Mouse (Mus musculus) liver, adult 2 months (tissue): ENCODE results near the gene Ythdf2. TPM values are rescaled to one million over a fixed set of nuclear protein-coding genes. Genes with fewer than 3 reads are reported as not detected.
A peak's percentile ranks its signal among the peaks of the same experiment; 100 is the strongest.

Experiments
- DNase-seq: peaks from one replicate; pipeline ENCODE4 v3.0.0-alpha.2; 2011; ENCODE audit warnings: low read depth, low spot score; ENCODE audit errors: extremely low read depth
- H3K27ac ChIP-seq: fragments of 200-500 bp; replicated peaks from 2 replicates; pipeline ENCODE4 v1.5.1; 2012; ENCODE audit warnings: low read depth, mild to moderate bottlenecking, control low read depth, inconsistent platforms, low read length; ENCODE audit not compliant: insufficient read depth
- H3K27me3 ChIP-seq: fragments of 200-500 bp; 2 replicates; pipeline ENCODE4 v1.6.1; 2012; ENCODE audit warnings: mild to moderate bottlenecking, moderate library complexity, low read length, inconsistent platforms; ENCODE audit not compliant: control insufficient read depth, insufficient read depth
- H3K36me3 ChIP-seq: fragments of 200-500 bp; 2 replicates; pipeline ENCODE4 v1.6.1; 2012; ENCODE audit warnings: low read length, inconsistent platforms; ENCODE audit not compliant: control insufficient read depth, insufficient read depth
- H3K4me1 ChIP-seq: fragments of 200-500 bp; 2 replicates; pipeline ENCODE4 v1.6.1; 2011; ENCODE audit warnings: low read length; ENCODE audit not compliant: control insufficient read depth, insufficient read depth
- H3K4me3 ChIP-seq: fragments of 200-500 bp; 2 replicates; pipeline ENCODE4 v1.5.1; 2011; ENCODE audit warnings: low read depth, mild to moderate bottlenecking, control low read depth, low read length, moderate library complexity; ENCODE audit not compliant: insufficient read depth
- H3K79me2 ChIP-seq: fragments of 200-500 bp; 2 replicates; pipeline ENCODE4 v1.6.1; 2012; ENCODE audit warnings: inconsistent platforms, mild to moderate bottlenecking, low read length, moderate library complexity; ENCODE audit not compliant: control insufficient read depth, insufficient read depth
- H3K9ac ChIP-seq: fragments of 200-500 bp; 2 replicates; pipeline ENCODE4 v1.6.1; 2012; ENCODE audit warnings: low read depth, mild to moderate bottlenecking, control low read depth, inconsistent platforms, low read length
- CTCF ChIP-seq: fragments of 200-500 bp; IDR thresholded peaks from 2 replicates; pipeline ENCODE4 v1.5.1; 2011; ENCODE audit warnings: low read depth, low read length, control low read depth
- POLR2A ChIP-seq: fragments of 200-500 bp; IDR thresholded peaks from 2 replicates; pipeline ENCODE4 v1.6.1; 2011; ENCODE audit warnings: low read length, control low read depth; ENCODE audit not compliant: insufficient read depth; ENCODE audit errors: extremely low read depth
- WGBS: fragments of 180-500 bp; shearing (Covaris S2); methylation state at CpG from one replicate; pipeline ENCODE4 v1.1.7; 2018; 5-methylcytosine and 5-hydroxymethylcytosine counted together
- polyA plus RNA-seq: library from polyadenylated mRNA; depleted of rRNA; stranded (reverse); fragments of >200 nt; gene quantifications from 2 replicates; pipeline ENCODE4 v1.2.3, GENCODE M21; 2012
- total RNA-seq: library from RNA; depleted of rRNA; stranded (reverse); fragments of >200 nt; gene quantifications from 2 replicates; pipeline ENCODE4 v1.2.3, GENCODE M21; 2014

The Ythdf2 gene
- total and polyA plus RNA-seq, 2 experiments = 11.2 to 13.1 TPM

DNA sequence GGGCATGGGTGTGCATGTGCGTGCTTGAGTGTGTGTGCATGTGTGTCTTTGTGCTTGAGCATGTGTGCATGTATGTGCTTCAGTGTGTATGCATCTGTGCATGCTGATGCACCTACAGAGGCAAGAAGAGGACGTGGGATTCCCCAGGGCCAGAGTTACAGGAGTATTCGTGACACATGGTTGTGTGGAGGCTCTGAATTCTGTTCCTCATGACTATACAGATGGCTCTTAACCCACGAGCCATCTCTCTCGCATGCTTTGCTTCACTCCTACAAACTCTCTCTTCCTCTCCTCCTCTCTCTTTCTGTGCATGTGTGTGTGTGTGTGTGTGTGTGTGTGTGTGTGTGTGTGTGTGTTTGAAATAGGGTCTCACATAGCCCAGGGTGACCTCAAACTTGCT is 42.3 kb downstream of the Ythdf2 start:
- H3K27me3 ChIP-seq = no peaks in the 10 kb centered on the region
- 84% methylated on average over 5 of the region's 5 CpGs for WGBS
- no peaks in the 10 kb centered on the region for H3K79me2 ChIP-seq
- H3K4me1 ChIP-seq = no peaks in the 10 kb centered on the region
- H3K9ac ChIP-seq = no peak overlapping the region
- H3K4me3 ChIP-seq = no peak overlapping the region
- no peak overlapping the region for H3K27ac ChIP-seq
- no peak for TF ChIP-seq POLR2A
- TF ChIP-seq CTCF = no peak
- H3K36me3 ChIP-seq = no peaks in the 10 kb centered on the region
- no peak for DNase-seq

DNA sequence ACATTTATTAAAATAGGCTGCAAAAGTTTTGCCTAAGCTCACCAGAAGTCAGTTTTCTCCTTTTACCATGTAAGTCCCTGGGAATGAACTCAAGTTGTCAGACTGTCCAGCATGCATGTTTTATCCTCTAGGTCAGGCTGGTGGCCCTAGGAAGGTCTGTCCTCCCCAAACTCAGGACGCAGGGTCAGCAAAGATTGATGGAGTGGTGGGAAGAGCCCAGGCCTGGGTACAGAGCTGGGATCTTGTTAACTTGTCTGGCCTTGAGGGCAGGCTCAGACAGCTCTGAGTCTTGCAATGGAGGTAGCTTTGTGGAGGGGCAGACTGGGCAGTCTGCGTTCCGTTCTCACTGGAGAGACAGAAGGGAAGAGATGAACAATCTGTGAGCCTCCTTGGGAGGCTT is 42.8 kb downstream of the Ythdf2 start:
- Histone ChIP-seq H3K4me3 (no peak overlapping the region), H3K27ac (no peak overlapping the region), H3K9ac (no peak overlapping the region), H3K27me3 (no peaks in the 10 kb centered on the region), H3K4me1 (no peaks in the 10 kb centered on the region), H3K79me2 (no peaks in the 10 kb centered on the region), H3K36me3 (no peaks in the 10 kb centered on the region)
- 92% methylated on average over 3 of the region's 3 CpGs for WGBS
- TF ChIP-seq POLR2A = no peak
- no peak for TF ChIP-seq CTCF
- DNase-seq = no peak

DNA sequence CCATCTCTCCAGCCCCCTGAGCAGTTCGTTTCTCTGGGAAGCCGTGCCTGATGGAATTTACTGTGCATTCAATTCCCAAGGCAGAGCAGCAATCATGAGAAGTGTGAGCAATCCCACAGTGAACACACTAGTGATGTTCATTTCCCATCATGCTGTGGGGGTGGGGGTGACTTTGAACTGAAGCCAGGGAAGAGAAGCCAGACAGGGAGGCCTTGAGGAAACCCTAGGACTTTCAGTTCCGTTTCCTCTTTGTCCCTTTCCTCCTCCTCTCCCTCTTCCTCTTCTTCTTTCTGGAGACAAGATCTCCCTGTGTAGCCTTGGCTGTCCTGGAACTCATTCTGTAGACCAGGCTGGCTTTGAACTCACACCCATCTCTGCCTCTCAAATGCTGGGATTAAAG is 44.7 kb downstream of the Ythdf2 start:
- Histone ChIP-seq H3K4me1 (no peaks in the 10 kb centered on the region), H3K79me2 (no peaks in the 10 kb centered on the region), H3K27ac (no peak overlapping the region), H3K36me3 (no peaks in the 10 kb centered on the region), H3K27me3 (no peaks in the 10 kb centered on the region), H3K9ac (no peak overlapping the region), H3K4me3 (no peak overlapping the region)
- TF ChIP-seq POLR2A (no peak), CTCF (no peak)
- 85% methylated on average over 3 of the region's 3 CpGs for WGBS
- peak; percentile 29 for DNase-seq

DNA sequence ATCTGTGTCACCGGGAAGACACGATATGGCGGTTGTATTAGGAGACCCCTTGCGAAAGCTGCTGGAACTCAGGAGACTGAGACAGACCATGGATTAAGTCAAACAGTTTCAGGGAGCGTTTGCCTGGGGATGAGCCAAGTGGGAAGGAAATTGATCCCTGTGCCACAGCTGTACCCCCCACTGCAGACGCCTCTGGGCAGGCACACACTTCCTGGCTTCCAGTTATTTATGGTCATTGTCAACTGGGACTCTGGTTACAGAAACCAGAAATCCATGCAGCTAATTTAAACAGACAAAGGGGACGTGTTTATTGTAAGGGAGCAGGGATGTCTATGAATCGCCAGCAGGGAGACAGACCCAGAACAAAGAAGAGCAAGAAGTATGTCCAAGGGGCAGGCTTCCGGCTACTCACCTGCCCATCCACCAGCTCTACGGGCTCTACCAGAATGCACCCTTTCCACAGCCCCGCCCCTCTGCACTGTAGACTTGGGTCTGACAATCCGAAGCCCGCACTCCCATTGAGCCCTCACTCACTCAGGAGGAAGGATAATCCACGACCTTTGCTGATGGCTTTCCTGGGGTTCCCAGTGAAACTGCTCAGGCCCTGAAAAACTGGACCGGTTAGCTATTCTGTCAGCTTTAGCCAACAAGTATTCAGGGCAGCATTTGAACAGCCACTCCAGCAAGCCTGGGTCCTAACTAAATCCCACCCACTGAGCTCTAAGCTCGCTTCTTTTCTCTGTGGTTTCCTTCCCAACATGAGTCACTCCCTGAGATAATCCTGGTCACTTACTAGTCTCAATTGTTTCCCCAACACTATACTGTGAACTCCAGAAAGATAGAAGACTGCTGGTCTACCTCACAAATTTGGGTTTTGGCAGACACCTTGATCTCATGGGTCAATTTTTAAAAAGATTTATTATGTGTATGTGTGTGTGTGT is 45.5 kb downstream of the Ythdf2 start:
- H3K27ac ChIP-seq = no peak overlapping the region
- H3K27me3 ChIP-seq = no peaks in the 10 kb centered on the region
- H3K36me3 ChIP-seq = no peaks in the 10 kb centered on the region
- no peak for TF ChIP-seq CTCF
- TF ChIP-seq POLR2A = no peak
- no peaks in the 10 kb centered on the region for H3K79me2 ChIP-seq
- DNase-seq = no peak
- no peaks in the 10 kb centered on the region for H3K4me1 ChIP-seq
- 77% methylated on average over 16 of the region's 16 CpGs for WGBS
- no peak overlapping the region for H3K9ac ChIP-seq
- H3K4me3 ChIP-seq = no peak overlapping the region

DNA sequence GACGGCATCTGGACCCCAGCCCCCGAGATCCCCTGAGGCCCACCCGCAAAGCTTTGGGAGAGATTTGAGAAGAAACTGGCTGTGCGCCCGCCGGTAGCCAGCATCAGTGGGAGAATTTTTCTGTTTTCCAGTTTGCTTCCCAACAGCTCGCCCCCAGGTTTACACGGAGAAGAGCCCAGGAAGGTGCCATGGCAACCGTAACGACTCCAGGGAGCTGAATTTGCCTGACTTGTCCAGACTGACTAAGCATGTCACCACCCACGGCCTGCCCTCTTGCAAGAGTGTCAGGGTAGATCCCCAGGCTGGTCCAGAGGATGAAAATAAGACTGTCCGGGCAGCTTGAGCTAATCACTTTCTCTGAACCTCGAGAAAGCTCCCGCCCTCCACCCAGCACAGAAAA is 46.4 kb downstream of the Ythdf2 start:
- H3K27me3 ChIP-seq = no peaks in the 10 kb centered on the region
- H3K36me3 ChIP-seq = no peaks in the 10 kb centered on the region
- H3K27ac ChIP-seq = no peak overlapping the region
- WGBS = 77% methylated on average over 14 of the region's 14 CpGs
- no peak overlapping the region for H3K4me3 ChIP-seq
- DNase-seq = no peak
- TF ChIP-seq CTCF = no peak
- TF ChIP-seq POLR2A = no peak
- no peaks in the 10 kb centered on the region for H3K4me1 ChIP-seq
- H3K9ac ChIP-seq = no peak overlapping the region
- H3K79me2 ChIP-seq = no peaks in the 10 kb centered on the region

DNA sequence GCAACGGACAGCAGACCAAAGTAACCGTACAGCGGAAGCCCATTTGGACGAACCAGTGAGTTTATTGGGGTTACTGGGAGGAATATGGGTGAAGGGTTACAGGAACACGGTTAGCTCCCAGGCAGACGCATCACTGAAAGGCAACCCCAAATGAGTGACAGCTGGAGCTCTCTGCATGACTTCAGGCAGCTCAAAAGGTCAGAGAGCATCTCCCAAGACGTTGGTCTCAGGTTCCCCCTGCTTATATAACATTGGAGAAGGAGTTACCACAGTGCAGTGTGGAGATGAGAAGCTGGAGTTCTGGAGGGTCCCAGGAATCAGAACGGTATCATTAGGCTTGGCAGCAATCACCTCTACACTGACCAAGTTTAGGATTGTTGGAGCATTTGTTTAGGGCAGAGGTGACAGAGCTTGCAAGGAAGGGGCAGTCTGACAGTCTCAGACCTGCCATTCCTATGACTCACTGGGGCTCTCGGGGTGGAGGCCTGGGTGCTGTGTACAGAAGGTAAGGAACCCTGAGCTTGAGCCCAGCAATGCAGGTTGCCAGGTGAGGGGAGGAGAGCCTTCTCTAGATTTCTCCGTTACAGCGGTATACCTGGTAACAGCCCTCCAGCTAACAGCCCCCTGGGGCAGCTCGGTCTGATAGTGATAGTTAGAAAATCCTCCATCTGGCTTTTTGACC is 55.0 kb downstream of the Ythdf2 start:
- no peaks in the 10 kb centered on the region for H3K36me3 ChIP-seq
- H3K4me3 ChIP-seq = no peak overlapping the region
- H3K9ac ChIP-seq = no peak overlapping the region
- no peaks in the 10 kb centered on the region for H3K27me3 ChIP-seq
- no peaks in the 10 kb centered on the region for H3K79me2 ChIP-seq
- WGBS = 70% methylated on average over 12 of the region's 12 CpGs
- TF ChIP-seq POLR2A (no peak), CTCF (no peak)
- H3K4me1 ChIP-seq = no peaks in the 10 kb centered on the region
- no peak for DNase-seq
- no peak overlapping the region for H3K27ac ChIP-seq
